Mouse (Mus musculus) kidney, embryonic 16.5 days (tissue): Measurements from ENCODE around the gene Shroom3. TPM values are rescaled to one million over a fixed set of nuclear protein-coding genes. Genes with fewer than 3 reads are reported as not detected.

Experiments
- ATAC-seq: fragments of 200-750 bp; cut with Nextera tagmentation; 2 replicates; pipeline ENCODE4 v1.8.0; 2017; ENCODE audit warnings: moderate TSS enrichment; ENCODE audit not compliant: low FRiP score, low TSS enrichment
- H3K27ac ChIP-seq: fragments of 300-500 bp; sonication (generic); 2 replicates; pipeline ENCODE4 v1.5.1; 2014; ENCODE audit warnings: low read length
- H3K27me3 ChIP-seq: fragments of 300-500 bp; sonication (generic); 2 replicates; pipeline ENCODE4 v1.6.1; 2014; ENCODE audit warnings: low read length, control low read depth, mixed read lengths; ENCODE audit not compliant: insufficient read depth
- H3K36me3 ChIP-seq: fragments of 300-500 bp; sonication (generic); 2 replicates; pipeline ENCODE4 v1.6.1; 2014; ENCODE audit warnings: low read length, control low read depth, mixed read lengths; ENCODE audit not compliant: insufficient read depth
- H3K4me1 ChIP-seq: fragments of 300-500 bp; sonication (generic); 2 replicates; pipeline ENCODE4 v1.6.1; 2014; ENCODE audit warnings: low read length, control low read depth, mixed read lengths; ENCODE audit not compliant: insufficient read depth
- H3K4me2 ChIP-seq: fragments of 300-500 bp; sonication (generic); replicated peaks from 2 replicates; pipeline ENCODE4 v1.6.1; 2014; ENCODE audit warnings: low read depth, low read length
- H3K4me3 ChIP-seq: fragments of 300-500 bp; sonication (generic); 2 replicates; pipeline ENCODE4 v1.5.1; 2014; ENCODE audit warnings: mild to moderate bottlenecking, low read length
- H3K9ac ChIP-seq: fragments of 300-500 bp; sonication (generic); replicated peaks from 2 replicates; pipeline ENCODE4 v1.6.1; 2014; ENCODE audit warnings: low read length
- H3K9me3 ChIP-seq: fragments of 300-500 bp; sonication (generic); 2 replicates; pipeline ENCODE4 v1.6.1; 2016; ENCODE audit warnings: low read length, control low read depth
- WGBS: fragments of 180-500 bp; shearing (Covaris S2); extraction: QIAGEN DNeasy Blood & Tissue Kit; methylation state at CpG from one replicate; pipeline ENCODE4 v1.1.7; 2014; 5-methylcytosine and 5-hydroxymethylcytosine counted together
- polyA plus RNA-seq: library from polyadenylated mRNA; unstranded; fragments of >200 nt; fragmentation: Nextera tagmentation; extraction: Ambion mirVana; gene quantifications from 2 replicates; pipeline ENCODE4 v1.2.1, GENCODE M21; 2015

Gene Shroom3
- polyA plus RNA-seq, 1 experiment from 2014 or later: 8.3 TPM

DNA sequence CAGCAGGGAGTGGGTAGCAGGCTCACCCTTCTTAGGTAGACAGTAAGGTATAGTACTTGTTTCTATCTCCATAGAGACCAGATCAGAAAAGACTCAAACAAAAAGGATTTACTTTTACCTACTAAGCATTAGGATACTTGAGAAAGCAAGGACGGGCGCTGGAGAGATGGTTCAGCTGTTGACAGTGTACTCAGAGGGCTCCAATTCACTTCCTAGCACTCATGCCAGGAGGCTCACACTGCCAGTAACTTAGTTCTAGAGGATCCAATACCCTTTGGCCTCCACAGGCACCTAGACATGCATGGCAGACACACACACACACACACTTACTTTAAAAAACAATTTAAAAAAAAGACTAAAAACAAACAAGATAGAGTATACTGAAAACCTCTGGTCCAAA, 189.8 kb downstream of the Shroom3 start:
- H3K4me1 ChIP-seq: no peaks in the 10 kb centered on the region
- no peaks in the 10 kb centered on the region for H3K27me3 ChIP-seq
- no peak overlapping the region for H3K4me2 ChIP-seq
- no peak for ATAC-seq
- 55% methylated on average over 2 of the region's 2 CpGs for WGBS
- H3K27ac ChIP-seq: no peak overlapping the region
- H3K9me3 ChIP-seq: no peaks in the 10 kb centered on the region
- H3K9ac ChIP-seq: no peak overlapping the region
- H3K4me3 ChIP-seq: no peak overlapping the region
- H3K36me3 ChIP-seq: no peaks in the 10 kb centered on the region

GRCm38 (mm10) chr5:92873518-92873917, 190.3 kb downstream of the Shroom3 start:
- Histone ChIP-seq H3K36me3 (no peaks in the 10 kb centered on the region), H3K27me3 (no peaks in the 10 kb centered on the region), H3K4me3 (no peak overlapping the region), H3K4me1 (no peaks in the 10 kb centered on the region), H3K4me2 (no peak overlapping the region), H3K9me3 (no peaks in the 10 kb centered on the region), H3K9ac (no peak overlapping the region), H3K27ac (no peak overlapping the region)
- no peak for ATAC-seq

DNA sequence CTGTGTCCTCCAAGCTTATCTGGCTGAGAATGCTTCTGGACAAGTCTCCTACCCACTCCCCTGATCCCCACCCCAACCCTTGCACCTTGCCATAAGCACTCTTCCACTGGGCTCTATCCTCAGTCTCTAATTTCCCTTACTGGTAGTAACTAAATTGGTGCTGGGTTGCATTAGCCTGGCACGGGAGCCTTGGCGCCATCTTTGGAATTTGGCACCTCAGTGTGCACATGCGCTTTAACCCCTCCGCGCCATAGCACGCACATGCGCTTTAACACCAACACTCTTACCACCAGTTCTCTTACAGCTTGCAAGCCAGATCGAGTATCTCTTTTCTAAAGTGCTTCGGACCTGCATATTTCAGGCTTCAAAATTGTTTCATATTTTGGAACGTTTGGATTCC, 192.6 kb downstream of the Shroom3 start:
- no peaks in the 10 kb centered on the region for H3K27me3 ChIP-seq
- H3K4me2 ChIP-seq: no peak overlapping the region
- no peak for ATAC-seq
- no peaks in the 10 kb centered on the region for H3K9me3 ChIP-seq
- 93% methylated on average over 10 of the region's 10 CpGs for WGBS
- H3K4me1 ChIP-seq: no peaks in the 10 kb centered on the region
- no peak overlapping the region for H3K4me3 ChIP-seq
- H3K36me3 ChIP-seq: no peaks in the 10 kb centered on the region
- no peak overlapping the region for H3K9ac ChIP-seq
- H3K27ac ChIP-seq: no peak overlapping the region

DNA sequence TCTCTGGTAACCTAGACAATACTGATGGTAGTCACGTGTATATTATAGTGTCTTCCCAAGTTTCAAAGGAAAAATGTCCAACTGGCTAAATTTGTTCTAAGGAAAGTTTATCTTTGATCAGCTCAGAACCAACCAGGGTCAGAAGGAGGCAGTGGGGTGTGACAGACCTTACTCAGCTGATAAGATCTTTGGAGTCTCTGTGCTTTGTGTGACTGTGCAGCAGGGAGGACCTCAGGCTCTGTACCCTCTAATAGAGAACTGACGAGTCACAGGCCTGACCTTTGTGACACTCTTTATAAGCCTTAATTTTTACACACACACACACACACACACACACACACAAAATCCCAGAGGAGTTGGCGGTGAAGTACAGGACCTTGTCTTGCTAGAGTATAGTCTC, 193.9 kb downstream of the Shroom3 start:
- Histone ChIP-seq H3K27ac (peak overlapping the region; percentile 20; the same call in 1 of the 2 replicates), H3K4me2 (no peak overlapping the region), H3K4me1 (peaks cover 4% of the 10 kb centered on the region; the same call in 1 of the 2 replicates), H3K27me3 (no peaks in the 10 kb centered on the region), H3K4me3 (no peak overlapping the region), H3K9me3 (no peaks in the 10 kb centered on the region), H3K36me3 (no peaks in the 10 kb centered on the region), H3K9ac (no peak overlapping the region)
- ATAC-seq: peak; percentile 84
- 48% methylated on average over 3 of the region's 3 CpGs for WGBS

DNA sequence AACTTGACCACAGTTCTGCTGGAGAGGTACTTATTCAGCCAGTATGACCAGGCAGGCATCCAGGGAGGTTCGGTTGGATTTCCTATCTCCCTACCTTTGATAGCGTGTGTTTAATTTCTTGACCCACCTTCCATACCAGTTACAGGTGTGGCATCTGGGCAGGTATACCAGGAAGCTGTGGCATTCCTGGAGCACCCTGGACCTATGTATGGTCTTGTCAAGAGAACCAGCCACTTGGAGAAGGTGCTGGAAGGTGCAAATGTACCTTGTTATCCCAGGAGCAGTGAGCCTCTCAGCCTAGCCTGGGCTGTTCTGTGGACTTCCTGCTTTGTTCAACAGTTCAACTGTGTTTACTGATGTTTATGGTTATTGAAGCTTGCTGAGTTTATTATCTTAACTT, 197.2 kb downstream of the Shroom3 start:
- no peaks in the 10 kb centered on the region for H3K27me3 ChIP-seq
- no peaks in the 10 kb centered on the region for H3K36me3 ChIP-seq
- ATAC-seq: no peak
- H3K9me3 ChIP-seq: no peaks in the 10 kb centered on the region
- H3K4me3 ChIP-seq: no peak overlapping the region
- H3K4me2 ChIP-seq: no peak overlapping the region
- H3K4me1 ChIP-seq: peaks cover 4% of the 10 kb centered on the region; the same call in 1 of the 2 replicates
- H3K9ac ChIP-seq: no peak overlapping the region
- WGBS: 93% methylated on average over 2 of the region's 2 CpGs
- no peak overlapping the region for H3K27ac ChIP-seq

DNA sequence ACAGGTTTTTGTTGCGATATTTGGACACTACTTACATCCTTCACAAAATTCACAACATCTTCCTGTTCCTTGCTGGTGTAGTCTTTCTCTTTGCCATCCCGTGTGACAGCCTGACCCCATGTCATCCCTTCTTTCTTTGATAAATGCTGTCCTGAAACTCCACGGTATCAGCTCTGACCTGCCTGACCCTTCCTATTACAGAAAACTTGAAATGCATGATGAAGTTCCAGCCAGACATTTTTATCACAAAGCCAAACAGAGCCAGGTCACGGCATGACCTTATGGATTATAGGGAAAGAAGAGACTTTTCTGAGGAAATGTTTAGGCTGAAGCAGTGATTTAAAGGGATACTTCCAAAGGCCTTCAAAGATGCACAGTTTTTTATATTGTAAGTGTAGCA, 197.7 kb downstream of the Shroom3 start:
- Histone ChIP-seq H3K27ac (no peak overlapping the region), H3K9me3 (no peaks in the 10 kb centered on the region), H3K36me3 (no peaks in the 10 kb centered on the region), H3K4me1 (peaks cover 7% of the 10 kb centered on the region; the same call in 1 of the 2 replicates), H3K4me2 (no peak overlapping the region), H3K9ac (no peak overlapping the region), H3K4me3 (no peak overlapping the region), H3K27me3 (no peaks in the 10 kb centered on the region)
- 20% methylated on average over 4 of the region's 4 CpGs for WGBS
- peak; percentile 5; the same call in 1 of the 2 replicates for ATAC-seq

DNA sequence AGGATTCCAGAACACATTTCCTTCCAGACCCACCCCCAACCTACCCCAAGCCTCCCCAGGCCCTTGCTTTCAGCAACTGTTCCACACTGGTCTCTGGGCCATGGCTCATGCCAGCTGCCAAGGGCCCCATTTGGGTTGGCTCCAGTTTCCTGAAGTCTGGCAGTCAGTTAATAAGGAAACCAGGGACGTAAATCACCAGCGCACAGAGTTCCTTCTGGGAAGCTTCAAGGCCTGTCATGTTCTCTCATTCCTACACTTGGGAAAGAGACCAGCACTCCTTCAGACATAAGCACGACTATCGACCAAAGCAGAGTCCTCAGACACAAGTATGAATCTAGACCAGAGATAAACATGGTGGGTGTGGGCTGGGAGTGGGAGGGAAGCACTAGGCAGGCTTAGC, 202.9 kb downstream of the Shroom3 start:
- H3K27ac ChIP-seq: no peak overlapping the region
- H3K27me3 ChIP-seq: no peaks in the 10 kb centered on the region
- peaks cover 17% of the 10 kb centered on the region for H3K4me1 ChIP-seq
- no peaks in the 10 kb centered on the region for H3K9me3 ChIP-seq
- no peak overlapping the region for H3K4me3 ChIP-seq
- ATAC-seq: peak; percentile 68
- no peak overlapping the region for H3K4me2 ChIP-seq
- 25% methylated on average over 4 of the region's 4 CpGs for WGBS
- no peaks in the 10 kb centered on the region for H3K36me3 ChIP-seq
- no peak overlapping the region for H3K9ac ChIP-seq

DNA sequence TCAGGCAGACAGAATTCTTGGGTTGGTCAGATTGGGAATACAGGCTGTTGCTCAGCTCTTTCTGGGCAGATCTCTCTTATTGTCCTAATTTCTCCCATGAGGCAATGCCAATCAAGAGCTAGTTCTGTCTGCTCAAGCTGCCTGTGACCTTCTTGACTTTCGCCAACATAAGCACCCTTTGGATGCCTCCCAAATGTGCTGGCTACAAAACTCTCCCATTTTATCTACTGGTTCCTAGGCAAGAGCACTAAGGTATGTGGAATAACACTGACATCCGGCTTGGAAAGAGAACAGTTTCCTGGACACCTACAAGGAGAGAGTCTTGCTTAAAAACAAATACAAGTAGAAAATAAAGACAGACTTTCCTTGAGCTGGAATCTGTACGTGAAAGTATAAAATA, 204.3 kb downstream of the Shroom3 start:
- 81% methylated on average over 3 of the region's 3 CpGs for WGBS
- Histone ChIP-seq H3K4me3 (no peak overlapping the region), H3K9ac (no peak overlapping the region), H3K4me1 (peaks cover 13% of the 10 kb centered on the region), H3K27me3 (no peaks in the 10 kb centered on the region), H3K4me2 (no peak overlapping the region), H3K9me3 (no peaks in the 10 kb centered on the region), H3K36me3 (no peaks in the 10 kb centered on the region), H3K27ac (no peak overlapping the region)
- ATAC-seq: no peak

- no peak for ATAC-seq
- no peaks in the 10 kb centered on the region for H3K9me3 ChIP-seq
- H3K27ac ChIP-seq: no peak overlapping the region
- H3K4me1 ChIP-seq: peaks cover 24% of the 10 kb centered on the region
- no peaks in the 10 kb centered on the region for H3K36me3 ChIP-seq
- H3K27me3 ChIP-seq: no peaks in the 10 kb centered on the region
- H3K9ac ChIP-seq: no peak overlapping the region
- 77% methylated on average over 8 of the region's 8 CpGs for WGBS
- H3K4me3 ChIP-seq: no peak overlapping the region
- no peak overlapping the region for H3K4me2 ChIP-seq
Observed at GRCm38 (mm10) chr5:92888628-92889241, 205.5 kb downstream of the Shroom3 start.

DNA sequence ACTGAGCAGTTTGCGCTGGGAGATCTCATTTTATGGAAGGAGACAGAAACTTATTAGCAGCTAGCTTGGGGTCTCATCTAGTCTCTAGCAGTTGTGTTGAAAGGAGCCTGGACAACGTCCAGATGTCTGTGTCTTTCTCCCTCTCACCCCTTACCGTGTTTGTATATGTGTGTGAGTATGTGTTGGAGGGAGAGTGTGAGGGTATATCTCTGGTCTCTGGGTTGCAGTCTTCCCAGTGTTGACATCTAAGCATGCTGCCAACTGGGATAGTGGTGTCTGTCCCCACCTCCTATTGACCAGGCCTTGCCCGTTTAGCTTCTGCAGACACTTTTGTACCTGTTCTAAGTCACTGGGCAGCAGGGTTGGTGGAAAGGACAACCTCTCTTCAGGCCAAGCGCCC, 207.7 kb downstream of the Shroom3 start:
- Histone ChIP-seq H3K9me3 (no peaks in the 10 kb centered on the region), H3K4me2 (no peak overlapping the region), H3K9ac (no peak overlapping the region), H3K4me3 (no peak overlapping the region), H3K4me1 (peaks cover 24% of the 10 kb centered on the region), H3K27ac (no peak overlapping the region), H3K36me3 (no peaks in the 10 kb centered on the region), H3K27me3 (no peaks in the 10 kb centered on the region)
- no peak for ATAC-seq
- 81% methylated on average over 5 of the region's 5 CpGs for WGBS
